Mouse (Mus musculus) heart, postnatal 0 days (tissue): ENCODE results near the gene Gabrr2.

Experiments used
- CTCF ChIP-seq: IDR thresholded peaks from 2 replicates; pipeline ENCODE4 v1.5.1; 2016; ENCODE audit warnings: antibody characterized with exemption, control low read depth, low read depth
- EP300 ChIP-seq: IDR thresholded peaks from 2 replicates; pipeline ENCODE4 v1.6.1; 2016; ENCODE audit warnings: antibody characterized with exemption, low read depth

DNA sequence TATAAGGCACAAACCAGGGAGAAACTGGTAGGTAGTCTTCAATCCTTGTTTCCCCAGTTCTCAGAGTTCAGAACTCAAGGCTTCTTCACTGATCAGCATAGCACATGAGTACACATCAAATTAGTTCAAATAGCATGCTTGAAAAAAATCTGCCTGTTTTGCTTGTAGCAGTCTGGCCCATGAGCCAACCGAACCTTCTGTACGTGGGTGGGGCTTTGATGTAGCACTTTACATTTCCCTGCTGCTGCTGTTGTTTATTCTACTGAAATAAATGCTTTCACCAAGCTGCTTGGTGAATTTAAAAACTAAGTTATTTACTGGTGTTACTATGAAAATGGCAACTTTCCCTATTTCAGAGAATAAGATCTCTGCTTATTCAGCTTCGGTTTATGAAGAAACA, 10.7 kb upstream of the Gabrr2 start:
- TF ChIP-seq EP300 (no peak), CTCF (no peak)
